Mouse (Mus musculus) heart, embryonic 13.5 days (tissue): ENCODE measurements around the gene Cdh23. TPM values are rescaled to one million over a fixed set of nuclear protein-coding genes. Genes with fewer than 3 reads are reported as not detected.

Experiments used
- ATAC-seq: fragments of 200-750 bp; cut with Nextera tagmentation; 2 replicates; pipeline ENCODE4 v1.8.0; 2017; ENCODE audit warnings: moderate TSS enrichment; ENCODE audit not compliant: insufficient number of reproducible peaks, low FRiP score, low TSS enrichment; ENCODE audit errors: extremely low read depth
- H3K27ac ChIP-seq: fragments of 300-500 bp; sonication (generic); replicated peaks from 2 replicates; pipeline ENCODE4 v1.5.1; 2015; ENCODE audit warnings: moderate library complexity, mild to moderate bottlenecking, inconsistent platforms
- H3K27me3 ChIP-seq: fragments of 300-500 bp; sonication (generic); replicated peaks from 2 replicates; pipeline ENCODE4 v1.6.1; 2015; ENCODE audit warnings: mild to moderate bottlenecking, inconsistent platforms
- H3K36me3 ChIP-seq: fragments of 300-500 bp; sonication (generic); 2 replicates; pipeline ENCODE4 v1.6.1; 2015; ENCODE audit warnings: mild to moderate bottlenecking, inconsistent platforms
- H3K4me1 ChIP-seq: fragments of 300-500 bp; sonication (generic); 2 replicates; pipeline ENCODE4 v1.6.1; 2015; ENCODE audit warnings: inconsistent platforms
- H3K4me2 ChIP-seq: fragments of 300-500 bp; sonication (generic); 2 replicates; pipeline ENCODE4 v1.6.1; 2015; ENCODE audit warnings: inconsistent platforms, mild to moderate bottlenecking, moderate library complexity
- H3K4me3 ChIP-seq: fragments of 300-500 bp; sonication (generic); 2 replicates; pipeline ENCODE4 v1.5.1; 2015; ENCODE audit warnings: moderate library complexity, mild to moderate bottlenecking, inconsistent platforms
- H3K9ac ChIP-seq: fragments of 300-500 bp; sonication (generic); 2 replicates; pipeline ENCODE4 v1.6.1; 2015; ENCODE audit warnings: inconsistent platforms, mild to moderate bottlenecking, moderate library complexity
- H3K9me3 ChIP-seq: fragments of 300-500 bp; sonication (generic); 2 replicates; pipeline ENCODE4 v1.6.1; 2016; ENCODE audit warnings: inconsistent platforms
- WGBS: fragments of 180-500 bp; shearing (Covaris S2); methylation state at CpG from one replicate; pipeline ENCODE4 v1.1.7; 2015; ENCODE audit warnings: mixed read lengths; 5-methylcytosine and 5-hydroxymethylcytosine counted together
- polyA plus RNA-seq: library from polyadenylated mRNA; unstranded; fragments of >200 nt; fragmentation: Nextera tagmentation; extraction: Ambion mirVana; gene quantifications from 2 replicates; pipeline ENCODE4 v1.2.1, GENCODE M21; 2015

Gene Cdh23
- polyA plus RNA-seq, 1 experiment from 2014 or later, result 0.27 TPM

DNA sequence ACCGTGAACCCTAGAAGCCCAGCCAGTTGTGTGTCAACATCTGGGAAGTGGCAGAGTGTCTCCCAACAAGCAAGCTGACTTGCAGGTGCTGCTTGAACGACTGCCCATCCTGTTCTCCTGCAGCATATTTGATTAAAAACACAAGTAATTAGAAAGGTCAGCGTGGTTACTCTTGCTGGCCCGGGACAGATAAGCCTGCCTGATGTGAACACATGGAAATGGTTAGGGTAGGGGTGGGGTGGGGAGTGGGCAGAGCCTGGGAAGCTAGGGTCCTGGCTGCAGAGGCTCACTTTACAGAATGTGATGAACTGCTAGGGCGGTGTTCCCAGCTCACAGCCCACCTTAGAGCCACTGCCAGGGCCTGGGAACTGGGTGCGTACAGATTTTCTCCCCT lies 322.8 kb downstream of the Cdh23 start:
- H3K27ac ChIP-seq, result peak overlapping the region; percentile 53; the same call in 1 of the 2 replicates
- H3K36me3 ChIP-seq, result no peaks in the 10 kb centered on the region
- peaks cover 20% of the 10 kb centered on the region for H3K4me1 ChIP-seq
- ATAC-seq, result no peak
- no peak overlapping the region for H3K4me3 ChIP-seq
- no peaks in the 10 kb centered on the region for H3K9me3 ChIP-seq
- no peak overlapping the region for H3K4me2 ChIP-seq
- peak overlapping the region; percentile 24; the same call in 1 of the 2 replicates for H3K9ac ChIP-seq
- 41% methylated on average over 6 of the region's 6 CpGs for WGBS
- H3K27me3 ChIP-seq, result no peaks in the 10 kb centered on the region; the same call in 1 of the 2 replicates

GRCm38 (mm10) chr10:60371596-60372386 lies 324.5 kb downstream of the Cdh23 start:
- 76% methylated on average over 5 of the region's 5 CpGs for WGBS
- H3K4me1 ChIP-seq, result peaks cover 20% of the 10 kb centered on the region
- no peaks in the 10 kb centered on the region for H3K36me3 ChIP-seq
- no peaks in the 10 kb centered on the region; the same call in 1 of the 2 replicates for H3K27me3 ChIP-seq
- H3K27ac ChIP-seq, result no peak overlapping the region
- ATAC-seq, result no peak
- no peak overlapping the region for H3K9ac ChIP-seq
- no peak overlapping the region for H3K4me3 ChIP-seq
- H3K9me3 ChIP-seq, result no peaks in the 10 kb centered on the region
- no peak overlapping the region for H3K4me2 ChIP-seq

- no peaks in the 10 kb centered on the region for H3K36me3 ChIP-seq
- ATAC-seq, result no peak
- no peak overlapping the region for H3K9ac ChIP-seq
- H3K4me1 ChIP-seq, result peaks cover 20% of the 10 kb centered on the region
- no peak overlapping the region for H3K4me3 ChIP-seq
- H3K9me3 ChIP-seq, result no peaks in the 10 kb centered on the region
- H3K27me3 ChIP-seq, result no peaks in the 10 kb centered on the region; the same call in 1 of the 2 replicates
- no peak overlapping the region for H3K4me2 ChIP-seq
- no peak overlapping the region for H3K27ac ChIP-seq
- 58% methylated on average over 5 of the region's 5 CpGs for WGBS
These were observed 325.7 kb downstream of the Cdh23 start for GRCm38 (mm10) chr10:60370601-60371061.

DNA sequence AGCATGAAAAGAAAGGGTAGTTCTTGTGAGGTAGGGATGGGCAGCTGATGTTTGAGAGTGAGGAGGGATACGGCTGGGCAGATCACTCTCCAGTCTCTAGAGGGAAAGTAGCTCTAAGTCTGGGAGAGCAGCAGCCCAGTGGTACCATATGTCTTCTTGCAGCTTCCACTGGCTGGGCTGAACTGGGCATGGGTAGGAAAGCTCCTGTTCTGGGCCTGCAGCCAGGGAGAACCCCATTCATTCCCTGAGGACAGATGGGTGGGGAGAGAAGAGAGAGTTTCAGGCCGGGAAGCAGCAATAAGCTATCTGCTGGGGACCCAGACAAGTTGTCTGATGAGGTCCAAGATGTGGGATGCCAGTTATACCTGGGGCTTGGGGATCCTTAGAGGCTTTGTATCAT lies 326.2 kb downstream of the Cdh23 start:
- no peaks in the 10 kb centered on the region; the same call in 1 of the 2 replicates for H3K27me3 ChIP-seq
- H3K4me2 ChIP-seq, result no peak overlapping the region
- no peaks in the 10 kb centered on the region for H3K36me3 ChIP-seq
- 61% methylated on average over 2 of the region's 2 CpGs for WGBS
- H3K4me1 ChIP-seq, result peaks cover 24% of the 10 kb centered on the region
- no peak overlapping the region for H3K27ac ChIP-seq
- no peak for ATAC-seq
- no peak overlapping the region for H3K4me3 ChIP-seq
- no peaks in the 10 kb centered on the region for H3K9me3 ChIP-seq
- no peak overlapping the region for H3K9ac ChIP-seq

GRCm38 (mm10) chr10:60369405-60369804 lies 326.9 kb downstream of the Cdh23 start:
- H3K27me3 ChIP-seq, result no peaks in the 10 kb centered on the region; the same call in 1 of the 2 replicates
- H3K27ac ChIP-seq, result no peak overlapping the region
- no peak overlapping the region for H3K9ac ChIP-seq
- H3K36me3 ChIP-seq, result no peaks in the 10 kb centered on the region
- no peak overlapping the region for H3K4me3 ChIP-seq
- no peaks in the 10 kb centered on the region for H3K9me3 ChIP-seq
- whole genome bisulfite sequencing, result 78% methylated on average over 6 of the region's 6 CpGs
- H3K4me1 ChIP-seq, result peaks cover 31% of the 10 kb centered on the region
- no peak overlapping the region for H3K4me2 ChIP-seq
- ATAC-seq, result no peak

DNA sequence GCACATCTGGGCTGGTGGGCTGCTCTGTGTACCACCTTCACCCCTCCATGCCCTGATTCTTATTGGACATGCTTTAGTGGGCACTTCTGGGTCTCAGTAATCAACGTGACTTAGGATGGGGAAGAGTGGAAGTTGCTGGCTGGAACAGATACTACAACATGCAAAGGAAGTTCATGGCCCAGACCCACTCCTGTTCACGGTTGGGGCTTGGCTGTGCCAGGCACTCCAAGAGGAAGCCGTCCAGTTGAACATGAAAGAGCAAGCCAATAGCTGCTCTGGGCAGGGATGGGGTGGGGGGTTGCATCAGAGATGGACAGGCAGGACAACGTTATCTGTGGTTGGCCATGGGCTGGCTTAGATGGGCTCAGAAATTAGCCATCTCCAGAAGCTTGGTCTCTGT lies 328.4 kb downstream of the Cdh23 start:
- Histone ChIP-seq H3K36me3 (no peaks in the 10 kb centered on the region), H3K9me3 (no peaks in the 10 kb centered on the region), H3K4me1 (peaks cover 23% of the 10 kb centered on the region), H3K4me3 (no peak overlapping the region), H3K27me3 (no peaks in the 10 kb centered on the region; the same call in 1 of the 2 replicates), H3K27ac (no peak overlapping the region), H3K9ac (no peak overlapping the region), H3K4me2 (no peak overlapping the region)
- ATAC-seq, result no peak
- WGBS, result 59% methylated on average over 4 of the region's 4 CpGs

- no peaks in the 10 kb centered on the region for H3K9me3 ChIP-seq
- no peak overlapping the region for H3K27ac ChIP-seq
- H3K4me1 ChIP-seq, result peaks cover 23% of the 10 kb centered on the region
- H3K4me3 ChIP-seq, result no peak overlapping the region
- H3K36me3 ChIP-seq, result no peaks in the 10 kb centered on the region
- H3K27me3 ChIP-seq, result no peaks in the 10 kb centered on the region; the same call in 1 of the 2 replicates
- 69% methylated on average over 2 of the region's 2 CpGs for WGBS
- H3K9ac ChIP-seq, result no peak overlapping the region
- ATAC-seq, result no peak
- H3K4me2 ChIP-seq, result no peak overlapping the region
These were observed 329.1 kb downstream of the Cdh23 start for GRCm38 (mm10) chr10:60367145-60367544.

DNA sequence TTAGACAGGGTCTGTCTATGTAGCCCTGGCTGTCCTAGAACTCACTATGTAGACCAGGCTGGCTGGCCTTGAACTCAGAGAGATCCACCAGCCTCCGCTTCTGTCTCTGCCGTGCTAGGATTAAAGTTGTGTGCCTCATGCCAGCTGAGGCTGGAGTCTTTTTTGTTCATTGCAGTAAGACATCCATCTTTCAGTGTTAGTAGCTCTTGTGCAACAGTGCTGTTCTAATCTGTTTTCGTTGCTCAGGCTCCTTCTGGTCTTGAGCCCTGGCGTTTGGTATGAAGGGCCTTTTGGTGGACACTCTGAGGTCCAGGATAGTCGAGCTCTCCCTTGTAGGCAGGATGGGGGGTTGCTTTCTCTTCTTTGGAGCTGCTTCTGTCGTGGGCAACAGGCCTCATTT lies 332.9 kb downstream of the Cdh23 start:
- Histone ChIP-seq H3K4me2 (no peak overlapping the region), H3K27me3 (no peaks in the 10 kb centered on the region), H3K36me3 (no peaks in the 10 kb centered on the region), H3K9me3 (no peaks in the 10 kb centered on the region), H3K4me1 (peaks cover 16% of the 10 kb centered on the region), H3K27ac (no peak overlapping the region), H3K9ac (no peak overlapping the region), H3K4me3 (no peak overlapping the region)
- WGBS, result 68% methylated on average over 6 of the region's 6 CpGs
- ATAC-seq, result no peak

DNA sequence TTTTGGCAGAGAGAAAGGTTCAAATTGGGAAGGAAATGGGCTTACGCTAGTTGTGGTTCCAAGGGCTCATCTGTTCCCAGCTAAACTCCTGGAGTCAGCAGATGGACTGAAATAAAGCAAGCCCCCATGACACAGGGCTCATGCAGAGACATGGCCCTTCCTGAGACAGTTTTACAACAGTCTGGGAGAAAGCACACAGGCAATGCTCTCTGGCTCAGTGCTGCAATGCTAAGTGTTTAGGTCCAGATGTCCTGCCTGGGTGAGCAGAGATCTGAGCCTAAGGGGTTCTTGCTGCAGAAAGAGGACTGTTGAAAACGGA lies 334.0 kb downstream of the Cdh23 start:
- H3K27me3 ChIP-seq, result no peaks in the 10 kb centered on the region
- H3K27ac ChIP-seq, result no peak overlapping the region
- no peaks in the 10 kb centered on the region for H3K36me3 ChIP-seq
- H3K9me3 ChIP-seq, result no peaks in the 10 kb centered on the region
- no peak overlapping the region for H3K4me2 ChIP-seq
- peaks cover 16% of the 10 kb centered on the region for H3K4me1 ChIP-seq
- WGBS, result 67% methylated on average over 2 of the region's 2 CpGs
- H3K4me3 ChIP-seq, result no peak overlapping the region
- H3K9ac ChIP-seq, result no peak overlapping the region
- no peak for ATAC-seq

GRCm38 (mm10) chr10:60361615-60362309 lies 334.5 kb downstream of the Cdh23 start:
- ATAC-seq, result no peak
- Histone ChIP-seq H3K9ac (no peak overlapping the region), H3K27ac (no peak overlapping the region)

GRCm38 (mm10) chr10:60358776-60359175 lies 337.5 kb downstream of the Cdh23 start:
- no peak overlapping the region for H3K9ac ChIP-seq
- 0 out of 2 replicates have a peak, but pooled peaks cover 7% of the 10 kb centered on the region for H3K4me1 ChIP-seq
- no peak overlapping the region for H3K4me3 ChIP-seq
- 61% methylated on average over 4 of the region's 4 CpGs for WGBS
- no peak overlapping the region for H3K27ac ChIP-seq
- no peaks in the 10 kb centered on the region for H3K36me3 ChIP-seq
- no peaks in the 10 kb centered on the region for H3K9me3 ChIP-seq
- ATAC-seq, result no peak
- no peaks in the 10 kb centered on the region for H3K27me3 ChIP-seq
- no peak overlapping the region for H3K4me2 ChIP-seq

More at GRCm38 (mm10) chr10:60361615-60362309, 334.5 kb downstream of the Cdh23 start:
- Histone ChIP-seq H3K36me3 (no peaks in the 10 kb centered on the region), H3K4me1 (peaks cover 16% of the 10 kb centered on the region), H3K27me3 (no peaks in the 10 kb centered on the region), H3K4me3 (no peak overlapping the region), H3K4me2 (no peak overlapping the region), H3K9me3 (no peaks in the 10 kb centered on the region)
- WGBS, result 65% methylated on average over 12 of the region's 12 CpGs
